Mouse (Mus musculus) myocyte (in vitro differentiated cells): ENCODE measurements around the gene Uqcr10. TPM values are rescaled to one million over a fixed set of nuclear protein-coding genes. Genes with fewer than 3 reads are reported as not detected.
A peak's percentile ranks its signal among the peaks of the same experiment; 100 is the strongest.

Experiments
- H3K27me3 ChIP-seq: one replicate; pipeline ENCODE4 v1.6.1; 2011; ENCODE audit not compliant: control insufficient read depth, insufficient read depth, insufficient read length
- H3K36me3 ChIP-seq: one replicate; pipeline ENCODE4 v1.6.1; 2011; ENCODE audit not compliant: control insufficient read depth, insufficient read depth
- H3K4me2 ChIP-seq: one replicate; pipeline ENCODE4 v1.6.1; 2011; ENCODE audit warnings: low read depth, control low read depth
- H3K4me3 ChIP-seq: one replicate; pipeline ENCODE4 v1.5.1; 2011; ENCODE audit warnings: mild to moderate bottlenecking, control low read depth, moderate library complexity
- H3K79me2 ChIP-seq: one replicate; pipeline ENCODE4 v1.6.1; 2011; ENCODE audit not compliant: control insufficient read depth, insufficient read depth
- H3ac ChIP-seq: one replicate; pipeline ENCODE4 v1.6.1; 2011; ENCODE audit not compliant: control insufficient read depth, insufficient read length
- CEBPB ChIP-seq: IDR thresholded peaks from 2 replicates; pipeline ENCODE4 v1.6.1; 2011; ENCODE audit warnings: mild to moderate bottlenecking, moderate library complexity; ENCODE audit not compliant: poor library complexity, insufficient read depth, severe bottlenecking
- E2F4 ChIP-seq: IDR thresholded peaks from one replicate; pipeline ENCODE4 v1.6.1; 2011; ENCODE audit warnings: mild to moderate bottlenecking, control low read depth, moderate library complexity; ENCODE audit not compliant: insufficient read depth
- MAX ChIP-seq: IDR thresholded peaks from one replicate; pipeline ENCODE4 v1.6.1; 2011; ENCODE audit warnings: low read depth, mild to moderate bottlenecking, control low read depth
- MYOD1 ChIP-seq, 3 experiments: IDR thresholded peaks; one replicate each; pipeline ENCODE4 v1.6.1; 2011; ENCODE audit warnings: control low read depth in 2 of 3, low read depth in 2 of 3, mild to moderate bottlenecking in 2 of 3, moderate library complexity in 1 of 3; ENCODE audit not compliant: insufficient read length in 2 of 3, control insufficient read depth in 1 of 3
- MYOG ChIP-seq, 3 experiments: IDR thresholded peaks; one replicate each; pipeline ENCODE4 v1.6.1; 2011; ENCODE audit warnings: control low read depth in 2 of 3, low read depth in 2 of 3, mild to moderate bottlenecking in 2 of 3; ENCODE audit not compliant: insufficient read length in 2 of 3, control insufficient read depth in 1 of 3, insufficient read depth in 1 of 3
- POLR2A ChIP-seq: IDR thresholded peaks from one replicate; pipeline ENCODE4 v1.6.1; 2011; ENCODE audit warnings: low read depth, mild to moderate bottlenecking, control low read depth, moderate library complexity; ENCODE audit not compliant: insufficient read length
- POLR2AphosphoS2 ChIP-seq: IDR thresholded peaks from one replicate; pipeline ENCODE4 v1.6.1; 2011; ENCODE audit warnings: low read depth, control low read depth; ENCODE audit not compliant: insufficient read length
- REST ChIP-seq: IDR thresholded peaks from one replicate; pipeline ENCODE4 v1.6.1; 2011; ENCODE audit warnings: mild to moderate bottlenecking, control low read depth, moderate library complexity; ENCODE audit not compliant: insufficient read depth, insufficient read length
- SRF ChIP-seq: IDR thresholded peaks from one replicate; pipeline ENCODE4 v1.6.1; 2011; ENCODE audit warnings: low read depth; ENCODE audit not compliant: control insufficient read depth, insufficient read length
- TCF12 ChIP-seq: IDR thresholded peaks from one replicate; pipeline ENCODE4 v1.6.1; 2011; ENCODE audit warnings: mild to moderate bottlenecking, control low read depth; ENCODE audit not compliant: poor library complexity, insufficient read depth, severe bottlenecking
- TCF3 ChIP-seq: IDR thresholded peaks from one replicate; pipeline ENCODE4 v1.6.1; 2011; ENCODE audit warnings: low read depth, control low read depth; ENCODE audit not compliant: insufficient read length
- USF1 ChIP-seq: IDR thresholded peaks from one replicate; pipeline ENCODE4 v1.6.1; 2011; ENCODE audit warnings: low read depth, mild to moderate bottlenecking, control low read depth, moderate library complexity
- polyA plus RNA-seq: library from polyadenylated mRNA; unstranded; fragments of >200 nt; fragmentation: generic; extraction: Trizol; gene quantifications from one replicate; pipeline ENCODE4 v1.2.1, GENCODE M21; 2012; ENCODE audit warnings: missing spikeins

Gene Uqcr10
- polyA plus RNA-seq, 1 experiment = 1,278 TPM

DNA sequence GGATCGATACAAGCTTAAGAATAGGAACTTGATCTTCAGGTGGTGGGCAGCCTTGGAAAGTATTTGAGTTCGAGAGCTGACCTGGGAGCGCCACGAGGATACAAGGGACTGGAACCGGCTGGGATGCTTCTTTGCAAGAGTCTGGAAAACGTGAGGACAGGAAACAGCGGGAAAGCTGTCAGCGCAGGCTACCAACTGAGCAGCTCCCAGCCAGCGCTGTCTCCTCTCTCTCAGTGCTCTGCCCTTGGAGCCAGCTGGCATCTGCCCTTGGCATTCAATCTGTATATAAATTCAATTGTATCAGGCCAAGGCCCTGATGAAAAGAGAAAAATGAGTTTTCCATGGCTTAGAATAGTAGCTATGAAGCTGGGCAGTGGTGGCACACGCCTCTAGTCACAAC is 12.9 kb downstream of the Uqcr10 start:
- no peak overlapping the region for H3K4me3 ChIP-seq
- H3K36me3 ChIP-seq = no peaks in the 10 kb centered on the region
- no peaks in the 10 kb centered on the region for H3K79me2 ChIP-seq
- no peaks in the 10 kb centered on the region for H3K27me3 ChIP-seq
- TF ChIP-seq CEBPB = no peak
- no peak for TF ChIP-seq MYOD1 (IDR thresholded peaks at IDR 0.05; ENCODE audit: control insufficient read depth in 1 of 3, insufficient read length in 2 of 3, low read depth in 2 of 3)
- TF ChIP-seq USF1 = no peak
- no peak for TF ChIP-seq E2F4
- TF ChIP-seq MAX = no peak
- TF ChIP-seq POLR2A = no peak
- no peak for TF ChIP-seq TCF3
- no peak for TF ChIP-seq TCF12
- TF ChIP-seq SRF = no peak
- no peak for TF ChIP-seq POLR2AphosphoS2
- TF ChIP-seq MYOG (IDR thresholded peaks at IDR 0.05; ENCODE audit: control insufficient read depth in 1 of 3, insufficient read depth in 1 of 3, insufficient read length in 2 of 3, low read depth in 2 of 3) = no peak
- no peak for TF ChIP-seq REST
- H3ac ChIP-seq = no peak overlapping the region
- no peak overlapping the region for H3K4me2 ChIP-seq

DNA sequence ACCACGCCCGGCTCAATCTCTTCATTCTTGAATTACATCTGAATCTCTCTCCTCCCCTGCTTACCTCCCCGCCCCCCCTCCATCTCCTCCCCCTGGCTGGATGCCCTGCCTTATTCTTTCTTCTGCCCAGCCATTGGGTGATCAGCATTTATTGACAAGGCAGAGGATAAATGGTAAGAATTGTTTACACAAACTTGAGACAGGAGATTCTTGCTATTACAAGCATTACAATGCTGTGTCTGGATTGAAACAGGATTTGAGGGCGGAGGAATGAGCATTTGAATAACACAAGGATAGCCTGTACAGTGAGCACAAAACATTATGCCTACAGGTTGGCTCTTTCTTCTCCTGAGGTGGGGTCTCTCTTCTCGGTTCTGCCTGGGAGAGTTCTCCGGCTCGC is 13.8 kb downstream of the Uqcr10 start:
- Histone ChIP-seq H3ac (no peak overlapping the region), H3K36me3 (no peaks in the 10 kb centered on the region), H3K79me2 (no peaks in the 10 kb centered on the region), H3K27me3 (no peaks in the 10 kb centered on the region), H3K4me3 (no peak overlapping the region), H3K4me2 (no peak overlapping the region)
- TF ChIP-seq POLR2A = no peak
- no peak for TF ChIP-seq E2F4
- no peak for TF ChIP-seq USF1
- no peak for TF ChIP-seq MYOG (IDR thresholded peaks at IDR 0.05; ENCODE audit: control insufficient read depth in 1 of 3, insufficient read depth in 1 of 3, insufficient read length in 2 of 3, low read depth in 2 of 3)
- no peak for TF ChIP-seq CEBPB
- TF ChIP-seq REST = no peak
- TF ChIP-seq TCF12 = no peak
- TF ChIP-seq MYOD1 (IDR thresholded peaks at IDR 0.05; ENCODE audit: control insufficient read depth in 1 of 3, insufficient read length in 2 of 3, low read depth in 2 of 3) = no peak
- no peak for TF ChIP-seq SRF
- no peak for TF ChIP-seq TCF3
- TF ChIP-seq POLR2AphosphoS2 = no peak
- TF ChIP-seq MAX = no peak

DNA sequence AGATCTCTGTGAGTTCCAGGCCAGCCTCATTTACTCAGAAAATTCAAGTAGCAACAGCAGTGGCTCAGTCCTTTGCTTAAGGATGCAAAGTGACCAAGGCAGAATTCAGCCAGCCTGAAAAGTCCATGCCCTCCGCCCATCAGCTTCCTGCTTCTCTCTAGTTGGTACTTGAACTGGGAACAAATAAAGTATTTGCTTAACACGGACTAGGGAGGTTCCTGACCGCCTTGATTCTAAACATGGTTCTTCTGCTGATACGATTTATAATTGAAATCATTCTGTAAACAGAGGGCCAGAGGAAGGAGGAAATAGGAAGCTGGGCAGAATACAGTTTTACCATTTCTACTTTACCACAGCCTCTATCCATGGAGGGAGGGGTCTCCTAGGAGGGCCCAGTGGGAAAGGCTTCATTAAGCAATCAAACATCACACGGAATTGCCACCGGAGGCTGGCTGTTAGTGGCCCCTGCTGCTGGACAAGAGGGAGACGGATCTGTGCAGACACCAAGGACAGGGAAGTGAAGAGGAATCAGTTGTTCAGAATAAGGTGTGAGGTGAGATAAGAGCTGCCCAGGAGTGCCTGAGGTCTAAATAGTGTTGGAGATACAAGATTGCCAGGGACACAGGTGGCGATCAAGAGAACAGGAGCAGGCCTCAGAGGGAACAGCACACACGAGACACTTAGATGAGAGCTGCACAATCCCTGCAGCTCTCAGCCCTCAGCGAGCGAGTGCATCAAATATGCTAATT is 15.3 kb downstream of the Uqcr10 start:
- Histone ChIP-seq H3K36me3 (peaks cover 3% of the 10 kb centered on the region), H3K79me2 (no peaks in the 10 kb centered on the region), H3ac (no peak overlapping the region), H3K4me3 (no peak overlapping the region), H3K4me2 (no peak overlapping the region), H3K27me3 (no peaks in the 10 kb centered on the region)
- TF ChIP-seq MYOG (IDR thresholded peaks at IDR 0.05; ENCODE audit: control insufficient read depth in 1 of 3, insufficient read depth in 1 of 3, insufficient read length in 2 of 3, low read depth in 2 of 3) (no peak), USF1 (no peak), POLR2AphosphoS2 (no peak), E2F4 (no peak), SRF (no peak), TCF3 (no peak), POLR2A (no peak), MAX (no peak), CEBPB (no peak), REST (no peak), TCF12 (no peak), MYOD1 (IDR thresholded peaks at IDR 0.05; ENCODE audit: control insufficient read depth in 1 of 3, insufficient read length in 2 of 3, low read depth in 2 of 3) (no peak)

DNA sequence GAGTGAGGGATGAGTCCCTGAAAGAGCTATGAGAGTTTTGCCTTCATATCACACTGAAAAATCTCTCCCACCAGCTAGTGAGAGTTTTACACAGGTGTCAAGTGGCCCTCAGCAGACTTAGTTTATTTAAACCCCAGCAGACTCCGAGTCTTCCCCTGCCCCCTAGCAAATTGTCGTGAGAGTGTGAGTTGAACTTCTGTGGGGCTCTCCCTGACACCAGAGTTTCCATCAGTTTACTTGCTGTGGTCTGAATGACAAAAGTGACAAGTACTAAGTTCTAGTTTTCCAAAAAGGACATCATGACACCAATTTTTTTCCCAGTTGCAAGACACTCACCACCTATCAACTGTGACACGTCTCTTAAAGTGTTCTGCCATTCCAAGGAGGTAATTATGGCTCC is 16.3 kb downstream of the Uqcr10 start:
- TF ChIP-seq MYOG (IDR thresholded peaks at IDR 0.05; ENCODE audit: control insufficient read depth in 1 of 3, insufficient read depth in 1 of 3, insufficient read length in 2 of 3, low read depth in 2 of 3) (no peak), POLR2A (no peak), E2F4 (no peak), SRF (no peak), USF1 (no peak), POLR2AphosphoS2 (no peak), REST (no peak), TCF12 (no peak), MYOD1 (IDR thresholded peaks at IDR 0.05; ENCODE audit: control insufficient read depth in 1 of 3, insufficient read length in 2 of 3, low read depth in 2 of 3) (no peak), CEBPB (no peak)
- no peak overlapping the region for H3ac ChIP-seq
- H3K27me3 ChIP-seq = no peaks in the 10 kb centered on the region
- peaks cover 9% of the 10 kb centered on the region for H3K36me3 ChIP-seq
- H3K4me2 ChIP-seq = no peak overlapping the region
- H3K79me2 ChIP-seq = no peaks in the 10 kb centered on the region
- H3K4me3 ChIP-seq = no peak overlapping the region

DNA sequence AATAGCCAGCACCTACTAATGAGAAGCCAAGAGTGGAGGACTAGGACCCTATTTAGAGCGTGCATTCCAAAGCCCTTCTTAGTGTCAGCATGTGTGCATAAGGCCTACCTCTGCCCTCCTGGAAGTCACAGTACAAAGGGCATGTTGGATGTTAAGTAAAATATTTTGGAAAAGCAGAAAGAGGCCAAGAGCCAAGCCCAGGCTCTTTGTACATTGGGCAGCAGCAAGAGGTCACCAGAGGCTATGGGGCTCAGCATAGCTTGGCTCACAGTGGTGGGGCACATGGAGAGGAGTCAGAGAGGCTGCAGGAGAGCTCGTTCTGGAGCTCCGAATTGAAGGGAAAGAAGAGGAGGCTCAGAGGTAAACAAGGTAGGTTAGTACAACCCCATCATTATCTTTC is 17.1 kb downstream of the Uqcr10 start:
- H3ac ChIP-seq = no peak overlapping the region
- no peak overlapping the region for H3K4me2 ChIP-seq
- H3K36me3 ChIP-seq = peaks cover 14% of the 10 kb centered on the region
- no peak overlapping the region for H3K4me3 ChIP-seq
- no peaks in the 10 kb centered on the region for H3K79me2 ChIP-seq
- no peaks in the 10 kb centered on the region for H3K27me3 ChIP-seq
- TF ChIP-seq POLR2AphosphoS2 (peak; percentile 73), SRF (no peak)
